21 mouse cellular contexts compared by ENCODE assay signal in the genomic region with DNA sequence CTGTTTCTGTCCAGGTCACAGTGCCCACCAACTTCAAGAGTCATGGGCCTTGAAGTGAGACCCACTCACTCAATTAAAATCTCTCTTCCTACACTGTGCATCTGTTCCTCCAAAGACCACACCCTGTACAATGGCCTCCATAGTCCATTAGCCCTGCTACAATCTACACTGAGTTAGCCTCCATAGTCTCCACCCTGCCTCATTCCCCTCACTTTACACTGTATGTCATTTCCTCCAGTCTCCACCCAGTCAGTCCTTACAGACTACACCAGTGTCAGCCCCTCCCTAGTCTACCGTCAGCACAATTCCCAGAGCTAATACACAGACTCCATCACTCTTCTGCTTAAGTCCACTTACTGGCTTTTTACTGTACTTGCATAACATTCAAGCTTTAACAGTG. TPM values are rescaled to one million over a fixed set of nuclear protein-coding genes. Genes with fewer than 3 reads are reported as not detected.
A peak's percentile ranks its signal among the peaks of the same experiment; 100 is the strongest.
DNase-seq lines count a peak whose midpoint lies in the region; ATAC-seq and TF ChIP-seq lines count a peak whose summit lies in the region.
"Had no signal": no experiment of that assay in that cellular context is flagged by ENCODE, and none has a peak within 500 bp of the region (broad histone marks: within the 10 kb centered on the region; RNA-seq: fewer than 3 reads in every experiment).

No protein-coding gene starts in this region.

- H3K9ac ChIP-seq in heart, embryonic 15.5 days: no peak overlapping the region
- H3K9ac ChIP-seq in lung, postnatal 0 days (replicated peaks; ENCODE audit: low read depth): no peak overlapping the region
- H3K9ac ChIP-seq in stomach, embryonic 14.5 days (replicated peaks; ENCODE audit: low read depth, low read length): no peak overlapping the region
- H3K9ac ChIP-seq: embryonic facial prominence, embryonic 13.5 days; forebrain, embryonic 12.5 days; hindbrain, embryonic 15.5 days had no signal

- H3K4me2 ChIP-seq in heart, embryonic 15.5 days: no peak overlapping the region
- no peak overlapping the region for H3K4me2 ChIP-seq in lung, postnatal 0 days (replicated peaks; ENCODE audit: low read depth, low read length)
- H3K4me2 ChIP-seq in stomach, embryonic 14.5 days (replicated peaks; ENCODE audit: low read depth, low read length): no peak overlapping the region
- H3K4me2 ChIP-seq: embryonic facial prominence, embryonic 13.5 days; forebrain, embryonic 12.5 days; hindbrain, embryonic 15.5 days had no signal

- no peak overlapping the region for H3K4me3 ChIP-seq in heart, embryonic 15.5 days
- no peak overlapping the region for H3K4me3 ChIP-seq in lung, postnatal 0 days (ENCODE audit: low read depth, low read length)
- H3K4me3 ChIP-seq in lung, adult 2 months (replicated peaks; ENCODE audit: extremely low read depth, low read depth, low read length): no peak overlapping the region
- H3K4me3 ChIP-seq in stomach, embryonic 14.5 days (ENCODE audit: low read depth, low read length): no peak overlapping the region
- H3K4me3 ChIP-seq: embryonic facial prominence, embryonic 13.5 days; forebrain, embryonic 12.5 days; heart, embryonic 10.5 days; hindbrain, embryonic 15.5 days had no signal

- no peak for TF ChIP-seq CTCF in lung, postnatal 0 days (IDR thresholded peaks at IDR 0.05)
- TF ChIP-seq CTCF in lung, adult 2 months (IDR thresholded peaks at IDR 0.05; ENCODE audit: insufficient read depth, low read length): no peak

- DNase-seq in heart, postnatal 10 days: no peak
- no peak for DNase-seq in lung, postnatal 0 days (ENCODE audit: low spot score)
- no peak for DNase-seq in lung, adult 2 months
- no peak for DNase-seq in thymus, postnatal 25 days
- DNase-seq: adrenal gland, adult 2 months; adrenal gland, postnatal 25 days; cerebellum, adult 18-20 months; cerebellum, adult 9-11 months; cerebellum, postnatal 36 days; gastrocnemius, postnatal 14 days; heart, postnatal 36 days had no signal

- H3K4me1 ChIP-seq in heart, embryonic 15.5 days (replicated peaks): no peaks in the 10 kb centered on the region
- no peaks in the 10 kb centered on the region for H3K4me1 ChIP-seq in lung, postnatal 0 days (ENCODE audit: insufficient read depth, low read depth, low read length)
- no peaks in the 10 kb centered on the region for H3K4me1 ChIP-seq in lung, adult 2 months (ENCODE audit: control insufficient read depth, insufficient read depth, low read length)
- no peaks in the 10 kb centered on the region for H3K4me1 ChIP-seq in stomach, embryonic 14.5 days (ENCODE audit: control insufficient read depth, insufficient read depth, low read length)
- H3K4me1 ChIP-seq: embryonic facial prominence, embryonic 13.5 days; forebrain, embryonic 12.5 days; heart, embryonic 10.5 days; hindbrain, embryonic 15.5 days had no signal

- intact Hi-C loops in heart, postnatal 10 days (cut with DNase I): no loop called here

- H3K27ac ChIP-seq in heart, embryonic 15.5 days: no peak overlapping the region
- no peak overlapping the region for H3K27ac ChIP-seq in lung, postnatal 0 days (ENCODE audit: low read length)
- H3K27ac ChIP-seq in stomach, embryonic 14.5 days (ENCODE audit: low read length): no peak overlapping the region
- H3K27ac ChIP-seq: embryonic facial prominence, embryonic 13.5 days; forebrain, embryonic 12.5 days; heart, embryonic 10.5 days; hindbrain, embryonic 15.5 days had no signal

- WGBS in heart, embryonic 15.5 days: 72% methylated on average over 1 of the region's 1 CpGs
- WGBS in lung, postnatal 0 days: 58% methylated on average over 1 of the region's 1 CpGs
- WGBS in lung, adult 2 months: 34% methylated on average over 1 of the region's 1 CpGs
- WGBS in stomach, embryonic 14.5 days: 77% methylated on average over 1 of the region's 1 CpGs

- no peak for TF ChIP-seq POLR2A in lung, adult 2 months (IDR thresholded peaks at IDR 0.05; ENCODE audit: borderline replicate concordance, extremely low read depth, low read depth, low read length)

- H3K36me3 ChIP-seq in heart, embryonic 15.5 days: peaks cover 63% of the 10 kb centered on the region
- H3K36me3 ChIP-seq in lung, postnatal 0 days (ENCODE audit: insufficient read depth, low read length): peaks cover 51% of the 10 kb centered on the region
- peaks cover 41% of the 10 kb centered on the region for H3K36me3 ChIP-seq in stomach, embryonic 14.5 days (ENCODE audit: control insufficient read depth, insufficient read depth, low read length)

- no peaks in the 10 kb centered on the region for H3K9me3 ChIP-seq in heart, embryonic 15.5 days (replicated peaks)
- H3K9me3 ChIP-seq in lung, postnatal 0 days (ENCODE audit: low read length): no peaks in the 10 kb centered on the region
- no peaks in the 10 kb centered on the region for H3K9me3 ChIP-seq in stomach, embryonic 14.5 days (ENCODE audit: control insufficient read depth, low read depth, low read length)
- H3K9me3 ChIP-seq: embryonic facial prominence, embryonic 13.5 days; forebrain, embryonic 12.5 days; heart, embryonic 10.5 days; hindbrain, embryonic 15.5 days had no signal

- TF ChIP-seq EP300 in lung, postnatal 0 days (IDR thresholded peaks at IDR 0.05): no peak

- H3K27me3 ChIP-seq in heart, embryonic 15.5 days: no peaks in the 10 kb centered on the region
- H3K27me3 ChIP-seq in lung, postnatal 0 days (replicated peaks; ENCODE audit: insufficient read depth, low read length): no peaks in the 10 kb centered on the region
- no peaks in the 10 kb centered on the region for H3K27me3 ChIP-seq in stomach, embryonic 14.5 days (ENCODE audit: control insufficient read depth, insufficient read depth, low read length)
- H3K27me3 ChIP-seq: CH12.LX; embryonic facial prominence, embryonic 13.5 days; forebrain, embryonic 12.5 days; hindbrain, embryonic 15.5 days; Patski had no signal

- ATAC-seq in heart, embryonic 15.5 days (replicated peaks; ENCODE audit: insufficient number of reproducible peaks, insufficient read depth, low FRiP score, low read depth): 0 out of 2 replicates have a peak, but pooled peaks have one; percentile 25
- ATAC-seq in lung, postnatal 0 days: peak; percentile 47
- ATAC-seq in stomach, embryonic 14.5 days (ENCODE audit: insufficient number of reproducible peaks, insufficient read depth, low FRiP score, low read depth): peak; percentile 33; the same call in 1 of the 2 replicates
- ATAC-seq: activated CD4-positive, CD25-positive, alpha-beta regulatory T cell, adult 4 months; forebrain, embryonic 16.5 days; Patski had no signal

RNA-seq across cellular contexts. Expression of a gene that starts 40.9 kb away (rescaled TPM):
- polyA plus RNA-seq in heart, embryonic 15.5 days (2015; fragmentation: Nextera tagmentation; extraction: Ambion mirVana): 22.2 and 27.3 TPM in 2 replicates
- 10 to 100 TPM; 12.5 to 13.4 TPM for total RNA-seq in heart, postnatal 10 days (2021)
- polyA plus RNA-seq in lung, postnatal 0 days (2015; fragmentation: Nextera tagmentation; extraction: Ambion mirVana): 25.5 and 29.0 TPM in 2 replicates
- 22.3 and 30.7 TPM in 2 replicates for polyA plus RNA-seq in lung, adult 2 months (2012; rRNA removed)
- polyA plus RNA-seq in stomach, embryonic 14.5 days (2014; fragmentation: Nextera tagmentation; extraction: Ambion mirVana): 18.1 and 20.8 TPM in 2 replicates

RNA-seq across cellular contexts. Expression of a gene that starts 57.1 kb away (rescaled TPM):
- polyA plus RNA-seq in heart, embryonic 15.5 days (2015; fragmentation: Nextera tagmentation; extraction: Ambion mirVana): 15.2 and 19.6 TPM in 2 replicates
- 10 to 100 TPM; 25.5 to 25.8 TPM for total RNA-seq in heart, postnatal 10 days (2021)
- polyA plus RNA-seq in lung, postnatal 0 days (2015; fragmentation: Nextera tagmentation; extraction: Ambion mirVana): 23.2 and 23.6 TPM in 2 replicates
- polyA plus RNA-seq in lung, adult 2 months (2012; rRNA removed): 35.6 and 41.5 TPM in 2 replicates
- 27.1 and 28.6 TPM in 2 replicates for polyA plus RNA-seq in stomach, embryonic 14.5 days (2014; fragmentation: Nextera tagmentation; extraction: Ambion mirVana)

RNA-seq across cellular contexts. Expression of a gene that starts 57.2 kb away (rescaled TPM):
- 34.9 and 41.0 TPM in 2 replicates for polyA plus RNA-seq in heart, embryonic 15.5 days (2015; fragmentation: Nextera tagmentation; extraction: Ambion mirVana)
- 10 to 100 TPM; 31.3 to 31.8 TPM for total RNA-seq in heart, postnatal 10 days (2021)
- 57.2 and 61.1 TPM in 2 replicates for polyA plus RNA-seq in lung, postnatal 0 days (2015; fragmentation: Nextera tagmentation; extraction: Ambion mirVana)
- polyA plus RNA-seq in lung, adult 2 months (2012; rRNA removed): 23.2 and 29.3 TPM in 2 replicates
- 41.2 and 45.5 TPM in 2 replicates for polyA plus RNA-seq in stomach, embryonic 14.5 days (2014; fragmentation: Nextera tagmentation; extraction: Ambion mirVana)
